Mouse (Mus musculus): ENCODE data around the gene Scn3a. TPM values are rescaled to one million over a fixed set of nuclear protein-coding genes. Genes with fewer than 3 reads are reported as not detected.
"Not testable (repeated sequence)": the region's sequence is repeated elsewhere in the genome, so short reads cannot be mapped to it uniquely, and the experiment has no call there.

Gene Scn3a
- polyA plus RNA-seq, 1 experiment from 2014 or later = 2.2 TPM

- H3K9ac ChIP-seq = no peak overlapping the region
- H3K27ac ChIP-seq = no peak overlapping the region
- no peaks in the 10 kb centered on the region for H3K36me3 ChIP-seq
- H3K4me1 ChIP-seq = no peaks in the 10 kb centered on the region
- H3K4me2 ChIP-seq = no peak overlapping the region
- no peak overlapping the region for H3K4me3 ChIP-seq
- no peaks in the 10 kb centered on the region for H3K27me3 ChIP-seq
- 89% methylated on average over 4 of the region's 4 CpGs for WGBS
- ATAC-seq (ENCODE audit: insufficient number of reproducible peaks, insufficient read depth, low FRiP score, low TSS enrichment, low read depth) = no peak
- H3K9me3 ChIP-seq = no peaks in the 10 kb centered on the region
Measured at GRCm38 (mm10) chr2:65481007-65481672, 86.3 kb downstream of the Scn3a start.

DNA sequence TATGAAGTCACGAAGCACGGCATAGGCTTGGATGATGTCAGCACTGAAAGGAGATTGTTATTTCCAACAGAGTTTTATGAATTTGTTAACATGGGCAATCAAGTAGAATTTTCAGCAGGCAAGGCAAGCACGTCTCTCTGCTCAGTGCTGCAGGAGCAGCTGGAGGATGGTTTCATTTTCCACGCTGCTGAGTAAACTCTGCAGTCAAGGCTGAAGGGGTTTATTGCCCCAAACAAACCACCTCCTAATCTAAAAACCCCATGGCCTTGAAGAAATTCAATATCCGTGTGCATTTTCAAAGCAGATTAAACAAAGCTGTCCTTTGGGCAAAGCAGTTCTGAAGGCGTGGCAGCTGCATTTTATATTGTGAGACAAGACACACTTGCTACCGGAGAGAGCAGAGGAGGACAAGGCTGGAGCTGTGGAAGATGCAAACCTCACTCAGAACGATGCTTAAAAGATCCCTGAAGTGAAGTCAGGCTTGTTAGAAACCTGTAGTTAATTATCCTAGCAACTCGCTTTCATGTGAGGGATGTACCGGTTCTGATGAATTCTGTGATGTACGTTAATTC is 96.0 kb downstream of the Scn3a start:
- no peaks in the 10 kb centered on the region for H3K36me3 ChIP-seq
- 0 out of 2 replicates have a peak, but pooled peaks cover 9% of the 10 kb centered on the region for H3K4me1 ChIP-seq
- no peaks in the 10 kb centered on the region for H3K27me3 ChIP-seq
- no peak overlapping the region for H3K27ac ChIP-seq
- H3K9ac ChIP-seq = no peak overlapping the region
- no peak for ATAC-seq (ENCODE audit: insufficient number of reproducible peaks, insufficient read depth, low FRiP score, low TSS enrichment, low read depth)
- peak overlapping the region; percentile 52 for H3K4me2 ChIP-seq
- WGBS = 21% methylated on average over 11 of the region's 11 CpGs
- peak overlapping the region; percentile 26 for H3K4me3 ChIP-seq
- H3K9me3 ChIP-seq = no peaks in the 10 kb centered on the region

GRCm38 (mm10) chr2:65465694-65466093 is 101.7 kb downstream of the Scn3a start:
- H3K4me2 ChIP-seq = no peak overlapping the region
- no peaks in the 10 kb centered on the region for H3K27me3 ChIP-seq
- H3K9ac ChIP-seq = no peak overlapping the region
- 94% methylated on average over 5 of the region's 5 CpGs for WGBS
- no peaks in the 10 kb centered on the region for H3K4me1 ChIP-seq
- H3K36me3 ChIP-seq = no peaks in the 10 kb centered on the region
- H3K9me3 ChIP-seq = no peaks in the 10 kb centered on the region
- H3K4me3 ChIP-seq = no peak overlapping the region
- no peak for ATAC-seq (ENCODE audit: insufficient number of reproducible peaks, insufficient read depth, low FRiP score, low TSS enrichment, low read depth)
- H3K27ac ChIP-seq = no peak overlapping the region

- Histone ChIP-seq H3K4me3 (no peak overlapping the region), H3K27ac (no peak overlapping the region), H3K9me3 (no peaks in the 10 kb centered on the region), H3K4me2 (no peak overlapping the region), H3K27me3 (no peaks in the 10 kb centered on the region), H3K4me1 (no peaks in the 10 kb centered on the region), H3K9ac (no peak overlapping the region), H3K36me3 (no peaks in the 10 kb centered on the region)
- 92% methylated on average over 6 of the region's 6 CpGs for WGBS
- ATAC-seq (ENCODE audit: insufficient number of reproducible peaks, insufficient read depth, low FRiP score, low TSS enrichment, low read depth) = no peak
Measured at GRCm38 (mm10) chr2:65453763-65454162, 113.7 kb downstream of the Scn3a start.

DNA sequence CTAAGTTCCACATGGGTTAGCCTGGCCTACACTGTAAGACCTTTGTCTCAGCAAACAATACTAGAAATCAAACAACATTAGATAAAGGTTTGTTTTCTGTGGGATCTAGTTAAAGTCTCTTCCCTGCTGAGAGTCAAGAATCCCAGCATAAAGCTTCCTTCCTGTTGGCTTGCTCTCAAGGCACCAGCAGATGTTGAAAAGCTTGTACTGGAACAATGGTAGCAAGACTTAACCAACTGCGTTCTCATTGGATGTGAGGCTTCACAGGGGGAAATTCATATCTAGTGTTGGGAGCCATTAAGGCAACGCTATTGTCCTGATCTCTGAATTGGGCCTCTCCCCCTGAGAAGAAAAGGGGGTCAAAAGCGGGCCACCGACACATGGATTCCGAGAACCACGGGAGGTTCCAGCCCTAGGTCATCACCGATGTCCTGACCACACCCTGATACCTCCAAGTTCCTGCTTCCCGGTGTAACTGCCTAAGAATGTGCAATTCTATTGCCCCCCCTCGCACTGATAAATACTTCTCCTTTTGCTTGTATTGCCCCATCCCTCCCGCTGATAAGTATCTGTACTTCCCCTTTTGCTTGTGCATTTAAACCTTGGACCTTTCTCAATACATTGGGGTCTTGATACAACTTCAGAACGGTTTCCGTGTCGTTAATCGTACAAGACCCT is 115.9 kb downstream of the Scn3a start:
- not testable (repeated sequence) for H3K36me3 ChIP-seq; H3K9me3 ChIP-seq; ATAC-seq (ENCODE audit: insufficient number of reproducible peaks, insufficient read depth, low FRiP score, low TSS enrichment, low read depth); H3K4me3 ChIP-seq; H3K9ac ChIP-seq; H3K4me2 ChIP-seq; H3K27ac ChIP-seq; H3K4me1 ChIP-seq; H3K27me3 ChIP-seq
- 93% methylated on average over 14 of the region's 14 CpGs for WGBS

DNA sequence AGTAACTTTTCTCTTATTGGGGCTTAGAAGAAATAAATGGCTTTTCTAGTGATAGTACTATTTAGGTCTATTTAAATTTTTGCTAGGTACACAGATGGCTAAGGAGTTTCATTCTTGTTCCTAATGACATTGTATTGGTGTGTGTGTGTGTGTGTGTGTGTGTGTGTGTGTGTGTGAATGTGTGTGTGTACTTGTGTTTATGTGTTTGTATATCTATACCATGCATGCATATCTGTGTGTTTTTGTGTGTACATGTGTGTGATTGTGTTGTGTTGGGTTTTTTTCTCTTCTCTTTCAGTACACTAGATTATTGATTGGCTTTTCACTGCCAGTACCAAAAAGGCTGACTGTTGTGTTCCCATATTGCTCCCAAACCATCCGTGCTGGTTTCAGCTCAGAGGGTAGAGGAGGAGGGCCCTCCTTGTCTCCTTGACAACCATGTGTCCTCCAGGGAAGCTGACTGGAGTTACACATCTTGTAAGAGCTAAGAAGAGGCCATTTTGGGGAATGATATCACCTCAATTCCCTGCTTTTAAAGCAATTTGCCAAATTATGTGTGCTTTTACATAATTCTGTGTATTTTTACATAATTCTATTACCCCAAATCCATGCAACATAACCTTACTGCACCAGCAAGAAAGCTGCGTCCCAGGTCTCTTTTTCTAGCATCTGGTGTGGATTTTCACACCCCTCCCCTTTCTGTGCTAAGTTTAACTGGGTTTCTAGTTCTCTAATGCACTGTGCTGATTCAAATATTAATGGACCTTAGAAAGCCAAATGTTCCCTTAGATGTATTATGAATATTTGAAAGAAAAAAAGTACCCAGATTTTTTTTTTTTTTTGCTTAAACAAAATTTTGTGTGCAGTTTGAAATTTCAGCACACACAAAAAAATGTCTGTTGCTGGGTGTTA is 116.7 kb downstream of the Scn3a start:
- no peak overlapping the region for H3K9ac ChIP-seq
- no peak overlapping the region for H3K4me3 ChIP-seq
- H3K4me2 ChIP-seq = no peak overlapping the region
- H3K27ac ChIP-seq = no peak overlapping the region
- no peaks in the 10 kb centered on the region for H3K27me3 ChIP-seq
- H3K4me1 ChIP-seq = no peaks in the 10 kb centered on the region
- no peaks in the 10 kb centered on the region for H3K9me3 ChIP-seq
- WGBS = 32% methylated on average over 2 of the region's 2 CpGs
- no peak; the same call in 1 of the 2 replicates for ATAC-seq (ENCODE audit: insufficient number of reproducible peaks, insufficient read depth, low FRiP score, low TSS enrichment, low read depth)
- no peaks in the 10 kb centered on the region for H3K36me3 ChIP-seq

DNA sequence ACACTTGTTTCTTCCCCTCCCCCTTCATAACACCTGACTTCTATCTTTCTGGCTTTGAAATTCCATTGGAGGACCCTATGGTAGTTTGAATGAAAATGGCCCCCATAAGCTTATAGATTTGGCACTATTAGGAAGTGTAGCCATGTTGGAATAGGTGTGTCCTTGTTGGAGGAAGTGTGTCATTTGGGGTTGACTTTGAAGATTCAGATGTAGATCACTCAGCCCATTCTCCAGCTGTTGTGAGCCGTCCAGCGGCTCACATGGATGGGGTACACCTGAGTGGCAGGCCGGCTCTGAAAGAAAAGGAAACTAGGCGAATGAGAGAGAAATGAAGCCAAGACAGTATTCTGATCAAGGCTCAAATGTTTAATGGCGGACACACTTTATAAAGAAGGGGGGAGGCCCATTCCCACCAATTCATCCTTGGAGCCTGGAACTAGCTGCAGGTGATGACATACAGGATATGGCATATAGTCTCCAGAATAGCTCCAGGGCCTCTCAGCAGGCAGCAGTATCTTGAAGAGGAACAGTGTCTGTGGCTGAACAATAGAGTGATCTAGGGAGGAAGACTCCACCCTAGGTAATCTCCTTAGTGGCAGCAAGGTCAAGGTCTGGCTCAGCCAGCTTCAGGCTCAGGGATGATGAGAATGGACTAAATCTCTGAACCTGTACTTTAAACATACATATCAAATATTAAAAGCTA is 118.2 kb downstream of the Scn3a start:
- Histone ChIP-seq H3K27me3 (no peaks in the 10 kb centered on the region), H3K4me2 (no peak overlapping the region), H3K36me3 (no peaks in the 10 kb centered on the region), H3K9me3 (no peaks in the 10 kb centered on the region), H3K27ac (no peak overlapping the region), H3K4me3 (no peak overlapping the region), H3K9ac (no peak overlapping the region), H3K4me1 (no peaks in the 10 kb centered on the region)
- no peak for ATAC-seq (ENCODE audit: insufficient number of reproducible peaks, insufficient read depth, low FRiP score, low TSS enrichment, low read depth)
- 94% methylated on average over 5 of the region's 5 CpGs for WGBS

GRCm38 (mm10) chr2:65443082-65443481 is 124.3 kb downstream of the Scn3a start:
- Histone ChIP-seq H3K4me3 (no peak overlapping the region), H3K27me3 (no peaks in the 10 kb centered on the region), H3K27ac (no peak overlapping the region), H3K9ac (no peak overlapping the region), H3K9me3 (no peaks in the 10 kb centered on the region), H3K4me1 (no peaks in the 10 kb centered on the region), H3K36me3 (no peaks in the 10 kb centered on the region), H3K4me2 (no peak overlapping the region)
- ATAC-seq (ENCODE audit: insufficient number of reproducible peaks, insufficient read depth, low FRiP score, low TSS enrichment, low read depth) = no peak
- WGBS = 84% methylated on average over 4 of the region's 4 CpGs

GRCm38 (mm10) chr2:65441566-65441965 is 125.9 kb downstream of the Scn3a start:
- Histone ChIP-seq H3K4me1 (no peaks in the 10 kb centered on the region), H3K9me3 (no peaks in the 10 kb centered on the region), H3K36me3 (no peaks in the 10 kb centered on the region), H3K27ac (no peak overlapping the region), H3K4me2 (no peak overlapping the region), H3K27me3 (no peaks in the 10 kb centered on the region), H3K9ac (no peak overlapping the region), H3K4me3 (no peak overlapping the region)
- ATAC-seq (ENCODE audit: insufficient number of reproducible peaks, insufficient read depth, low FRiP score, low TSS enrichment, low read depth) = no peak
- 59% methylated on average over 5 of the region's 5 CpGs for WGBS

DNA sequence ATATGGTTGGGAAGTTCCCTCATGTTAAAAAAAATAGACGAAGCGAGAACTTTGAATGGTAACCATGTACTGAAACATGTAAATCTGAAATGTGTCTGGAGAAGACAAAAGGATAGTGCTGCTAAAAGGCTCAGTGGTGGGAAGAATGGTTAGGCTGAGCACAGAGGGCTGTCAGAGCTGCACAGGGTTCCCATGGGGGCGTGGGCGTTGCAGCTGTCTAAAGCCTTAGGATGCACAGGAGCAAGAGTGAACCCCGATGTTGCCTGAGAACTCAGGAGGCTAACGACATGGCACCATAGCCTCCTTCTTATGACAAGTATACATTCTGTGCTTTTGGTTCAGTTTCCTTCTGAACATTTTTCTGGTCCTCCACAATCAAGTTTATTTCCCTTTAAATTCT is 126.3 kb downstream of the Scn3a start:
- H3K4me2 ChIP-seq = no peak overlapping the region
- no peak overlapping the region for H3K4me3 ChIP-seq
- no peaks in the 10 kb centered on the region for H3K36me3 ChIP-seq
- no peak for ATAC-seq (ENCODE audit: insufficient number of reproducible peaks, insufficient read depth, low FRiP score, low TSS enrichment, low read depth)
- no peak overlapping the region for H3K27ac ChIP-seq
- no peak overlapping the region for H3K9ac ChIP-seq
- no peaks in the 10 kb centered on the region for H3K4me1 ChIP-seq
- H3K27me3 ChIP-seq = no peaks in the 10 kb centered on the region
- no peaks in the 10 kb centered on the region for H3K9me3 ChIP-seq
- WGBS = 82% methylated on average over 6 of the region's 6 CpGs

DNA sequence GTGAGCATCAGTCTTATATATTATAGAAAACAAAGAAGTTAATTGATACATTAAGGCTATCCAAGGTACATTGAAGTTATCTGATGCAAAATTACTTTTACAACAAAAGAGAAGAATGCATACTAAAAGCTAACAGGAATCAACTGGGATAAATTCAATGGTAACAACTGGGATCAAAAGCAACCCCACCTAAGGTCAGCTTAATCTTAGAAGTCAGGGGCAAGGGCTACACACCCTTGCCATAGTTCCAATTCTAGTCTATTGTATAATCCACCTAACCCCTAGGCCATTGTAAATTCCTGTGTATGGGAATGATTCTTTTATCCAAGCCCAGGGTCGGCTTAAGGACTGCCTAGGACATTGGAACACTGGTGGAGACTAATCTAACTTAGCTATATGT is 130.5 kb downstream of the Scn3a start:
- Histone ChIP-seq H3K4me3 (no peak overlapping the region), H3K9me3 (no peaks in the 10 kb centered on the region), H3K4me1 (no peaks in the 10 kb centered on the region), H3K36me3 (no peaks in the 10 kb centered on the region), H3K4me2 (no peak overlapping the region), H3K27me3 (no peaks in the 10 kb centered on the region), H3K27ac (no peak overlapping the region), H3K9ac (no peak overlapping the region)
- no peak for ATAC-seq (ENCODE audit: insufficient number of reproducible peaks, insufficient read depth, low FRiP score, low TSS enrichment, low read depth)
- 81% methylated on average over 1 of the region's 1 CpGs for WGBS
